Mouse (Mus musculus): ENCODE data around the gene Zfp324.
"Not testable (repeated sequence)": the region's sequence is repeated elsewhere in the genome, so short reads cannot be mapped to it uniquely, and the experiment has no call there.

Gene Zfp324

GRCm38 (mm10) chr7:12965678-12966091 lies at the start of gene Zfp324:
Gene Zfp324 (plus strand): TSS chr7:12965838.
- peak; percentile 89 to 95 for DNase-seq

GRCm38 (mm10) chr7:12920495-12920894 lies 45.1 kb upstream of the Zfp324 start:
- DNase-seq: not testable (repeated sequence)

DNA sequence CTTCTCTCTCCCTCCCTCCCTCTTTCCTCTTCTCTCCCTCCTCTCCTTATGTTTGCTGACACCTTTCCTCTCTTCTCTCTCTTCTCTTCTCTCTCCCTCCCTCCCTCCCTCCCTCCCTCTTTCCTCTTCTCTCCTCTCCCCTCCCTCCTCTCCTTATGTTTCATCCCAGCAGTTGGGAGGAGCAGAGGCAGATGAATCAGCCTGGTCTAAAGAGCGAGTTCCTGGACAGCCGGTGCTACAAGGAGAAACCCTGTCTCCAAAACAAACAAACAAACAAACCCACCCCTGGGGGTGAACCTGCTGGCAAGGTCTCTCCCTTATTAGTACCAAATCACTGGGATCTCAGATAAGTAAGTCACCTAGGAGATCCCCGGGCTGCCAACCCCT lies 44.3 kb upstream of the Zfp324 start:
- no peak for DNase-seq

- DNase-seq: peak; percentile 98 to 99
Measured at GRCm38 (mm10) chr7:12921705-12922465, 43.8 kb upstream of the Zfp324 start, which contains the start of gene Rps5. Gene Rps5 (plus strand): TSS chr7:12922290.

- DNase-seq: no peak
Measured at GRCm38 (mm10) chr7:12922729-12923128, 42.9 kb upstream of the Zfp324 start.

DNA sequence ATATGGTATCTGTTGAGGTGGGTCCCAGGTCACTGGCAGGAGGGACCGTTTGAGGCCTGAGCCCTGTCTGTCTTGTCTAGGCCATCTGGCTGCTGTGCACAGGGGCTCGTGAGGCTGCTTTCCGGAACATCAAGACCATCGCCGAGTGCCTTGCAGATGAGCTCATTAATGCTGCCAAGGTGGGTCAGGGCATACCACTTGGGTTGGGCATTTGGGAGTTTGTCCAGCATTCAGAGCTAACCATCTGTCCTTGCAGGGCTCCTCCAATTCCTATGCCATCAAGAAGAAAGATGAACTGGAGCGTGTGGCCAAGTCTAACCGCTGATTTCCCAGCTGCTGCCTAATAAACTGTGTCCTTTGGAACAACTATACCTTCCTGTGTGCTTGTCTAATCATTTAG lies 39.3 kb upstream of the Zfp324 start:
- peak; percentile 42 to 47 for DNase-seq

DNA sequence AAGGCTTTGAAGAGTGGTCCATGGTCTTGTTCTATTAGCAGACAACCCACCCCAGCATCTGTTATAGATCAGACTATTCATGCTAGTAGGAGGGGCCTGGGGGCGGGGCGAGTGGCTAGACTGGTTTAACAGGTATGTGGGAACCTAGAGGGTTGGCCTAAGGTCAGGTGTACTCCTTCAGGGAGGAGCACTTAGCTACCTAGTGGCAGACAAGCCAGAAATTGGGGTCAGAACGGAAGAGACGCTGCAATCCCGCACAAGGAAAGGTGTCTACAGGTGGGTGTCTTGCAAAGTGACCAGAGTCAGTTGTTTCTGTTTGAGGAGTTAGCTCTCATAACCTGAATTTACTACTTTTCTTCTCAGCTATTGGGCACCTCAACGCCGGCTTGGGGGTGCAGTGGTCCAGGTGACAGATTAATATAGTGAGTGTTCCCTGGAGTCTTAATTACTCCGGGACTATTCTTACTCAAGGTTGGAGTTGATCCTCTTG lies 38.4 kb upstream of the Zfp324 start, which contains the start of gene Rnf225:
Rnf225 (plus strand) TSS at position 226 of the 490 bp plus-strand sequence.
- DNase-seq: peak; percentile 31 to 34

DNA sequence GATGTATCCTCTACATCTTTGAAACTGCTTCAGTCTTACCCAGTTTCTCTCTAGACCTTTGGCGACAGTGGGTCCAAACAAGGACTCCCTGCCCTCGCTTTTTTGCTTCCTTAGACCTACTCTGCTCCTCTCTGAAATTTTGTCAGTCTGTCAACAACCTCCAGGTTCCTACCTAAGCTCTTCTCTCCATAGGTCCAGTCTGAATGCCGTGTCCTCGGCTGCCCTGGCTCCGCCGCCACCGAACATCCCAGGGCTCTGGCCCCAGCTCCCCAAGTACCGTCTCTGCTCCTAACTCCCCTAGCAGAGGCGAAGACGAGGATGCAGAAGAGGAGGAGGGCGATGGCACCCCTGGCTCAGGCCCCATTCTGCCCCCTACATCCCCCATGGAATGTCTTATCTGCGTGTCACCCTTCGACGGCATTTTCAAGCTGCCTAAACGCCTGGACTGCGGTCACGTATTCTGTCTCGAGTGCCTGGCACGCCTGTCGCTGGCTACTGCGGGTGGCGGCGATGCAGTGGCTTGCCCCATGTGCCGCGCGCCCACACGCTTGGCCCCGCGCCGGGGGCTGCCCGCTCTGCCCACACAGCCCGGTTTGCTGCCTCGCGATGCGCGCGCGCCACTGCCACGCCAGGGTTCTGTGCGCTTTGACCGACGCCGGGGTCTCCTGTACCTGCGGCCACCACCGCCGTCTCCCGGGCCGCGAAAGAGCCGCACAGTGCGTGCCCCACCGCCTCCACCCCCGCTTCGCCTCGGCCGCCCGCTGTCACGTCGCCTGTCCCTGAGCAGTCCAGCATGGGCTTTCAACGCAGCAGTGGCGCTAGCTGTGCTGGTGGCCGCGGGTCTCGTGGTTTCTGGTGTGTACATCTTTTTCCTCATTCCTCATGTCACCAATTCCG lies 37.7 kb upstream of the Zfp324 start:
- peak; percentile 67 to 81 for DNase-seq

- no peak for DNase-seq
Measured at GRCm38 (mm10) chr7:12933615-12934140, 32.0 kb upstream of the Zfp324 start.

- no peak for DNase-seq
Measured at GRCm38 (mm10) chr7:12934808-12935207, 30.8 kb upstream of the Zfp324 start.

- not testable (repeated sequence) for DNase-seq
Measured at GRCm38 (mm10) chr7:12937254-12937803, 28.3 kb upstream of the Zfp324 start.

DNA sequence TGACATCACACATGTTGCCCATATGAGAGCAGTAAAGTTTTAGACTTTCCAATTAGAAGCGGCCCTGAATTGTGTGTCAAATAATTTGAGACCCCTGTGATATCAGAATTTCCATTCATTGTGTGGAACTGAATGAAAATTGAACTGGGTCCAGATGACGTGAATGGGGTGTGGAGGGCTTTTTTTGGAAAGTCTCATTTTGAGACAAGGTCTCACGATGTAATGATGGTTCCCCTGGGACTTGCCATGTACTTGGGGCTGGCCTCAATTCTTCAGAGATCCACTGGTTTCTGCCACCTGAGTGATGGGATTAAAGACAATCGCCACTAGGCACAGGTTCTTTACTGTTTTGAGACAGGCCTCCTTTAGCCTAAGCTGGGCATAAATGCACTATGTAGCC lies 25.0 kb upstream of the Zfp324 start:
- DNase-seq: no peak

GRCm38 (mm10) chr7:12943488-12943887 lies 22.1 kb upstream of the Zfp324 start:
- DNase-seq: no peak

- DNase-seq: peak; percentile 92 to 98
Measured at GRCm38 (mm10) chr7:12949032-12949871, 16.4 kb upstream of the Zfp324 start.

GRCm38 (mm10) chr7:12949872-12950229 lies 15.8 kb upstream of the Zfp324 start:
- DNase-seq: no peak

- no peak for DNase-seq
Measured at GRCm38 (mm10) chr7:12954896-12955295, 10.7 kb upstream of the Zfp324 start.

- no peak for DNase-seq
Measured at GRCm38 (mm10) chr7:12957511-12957910, 8.1 kb upstream of the Zfp324 start.

- no peak for DNase-seq
Measured at GRCm38 (mm10) chr7:12958948-12959347, 6.7 kb upstream of the Zfp324 start.

DNA sequence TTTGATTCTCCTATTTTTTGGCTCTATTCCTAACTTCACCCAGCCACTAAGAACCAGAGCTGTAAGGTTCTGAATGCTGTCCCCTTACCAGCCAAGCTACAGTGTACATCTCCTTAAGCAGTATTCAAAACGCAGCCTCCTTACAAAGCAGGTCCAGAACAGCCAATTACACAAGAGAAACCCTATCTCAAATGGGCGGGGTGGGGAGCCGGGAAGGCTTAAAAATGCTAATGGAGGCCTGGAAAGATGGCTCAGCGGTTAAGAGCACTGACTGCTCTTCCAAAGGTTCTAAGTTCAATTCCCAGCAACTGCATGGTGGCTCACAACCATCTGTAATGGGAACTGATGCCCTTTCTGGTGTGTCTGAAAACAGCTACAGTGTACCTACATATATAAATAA lies 5.9 kb upstream of the Zfp324 start:
- DNase-seq: no peak

- DNase-seq: peak; percentile 37 to 53
Measured at GRCm38 (mm10) chr7:12961511-12962141, 4.0 kb upstream of the Zfp324 start.

DNA sequence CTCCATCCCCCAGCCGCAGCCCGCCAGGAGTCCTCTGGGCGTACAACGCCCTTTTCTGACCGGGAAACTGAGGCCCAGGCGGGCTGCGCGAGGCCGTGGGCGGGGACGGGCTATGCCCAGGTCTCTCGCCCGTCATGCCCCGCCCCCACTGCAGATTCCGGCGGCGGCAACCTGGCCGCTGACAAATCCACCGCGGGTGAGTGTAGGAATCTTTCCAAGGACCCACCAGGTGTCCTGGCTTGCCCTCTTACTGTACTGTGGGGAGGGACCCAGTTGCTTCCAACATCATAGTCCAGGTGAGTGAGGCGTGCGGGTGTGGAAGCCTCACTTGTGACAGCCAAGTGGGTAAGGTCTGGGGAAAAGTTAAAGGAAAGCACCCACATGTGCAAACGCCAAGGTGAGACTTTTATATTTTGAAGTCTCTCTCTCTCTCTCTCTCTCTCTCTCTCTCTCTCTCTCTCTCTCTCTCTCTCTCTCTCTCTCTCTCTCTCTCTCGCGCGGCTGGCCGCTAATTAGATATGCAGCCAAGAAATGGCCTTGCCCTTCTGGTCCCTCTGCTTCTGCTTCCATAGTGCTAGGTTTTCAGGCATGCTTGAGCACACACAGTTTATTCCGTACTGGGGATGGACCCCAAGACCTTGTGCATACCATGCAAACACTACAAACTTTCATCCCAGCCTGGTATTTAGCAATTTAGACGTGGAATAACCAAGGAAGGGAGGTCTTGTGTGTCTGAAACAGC lies 637 bp downstream of the Zfp324 start:
- peak; percentile 84 to 90 for DNase-seq
